Mouse (Mus musculus) cerebellum, adult 9-10 months (tissue): ENCODE measurements around the gene Ythdf2.

ENCODE experiments used
- DNase-seq: peaks from one replicate; pipeline ENCODE4 v3.0.0; 2022

Gene Ythdf2

DNA sequence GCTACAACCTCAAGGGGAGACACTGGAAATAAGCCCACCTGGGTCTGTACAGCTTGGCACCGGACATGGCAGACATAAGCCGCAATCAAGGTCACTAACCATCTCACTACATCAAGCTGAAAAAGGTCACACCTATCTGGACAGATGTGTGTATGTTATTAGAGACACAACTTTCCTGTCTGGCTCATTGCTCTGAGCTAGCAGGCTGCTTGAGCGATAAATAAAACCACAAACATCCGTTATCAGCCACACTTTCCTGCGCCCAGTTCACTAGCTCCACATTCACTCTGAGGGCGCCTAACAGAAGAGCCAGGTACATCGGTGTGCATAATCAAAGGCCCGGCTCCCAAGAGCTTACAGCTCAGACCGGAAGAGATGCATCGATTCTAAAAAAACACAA is 67.0 kb downstream of the Ythdf2 start:
- no peak for DNase-seq

DNA sequence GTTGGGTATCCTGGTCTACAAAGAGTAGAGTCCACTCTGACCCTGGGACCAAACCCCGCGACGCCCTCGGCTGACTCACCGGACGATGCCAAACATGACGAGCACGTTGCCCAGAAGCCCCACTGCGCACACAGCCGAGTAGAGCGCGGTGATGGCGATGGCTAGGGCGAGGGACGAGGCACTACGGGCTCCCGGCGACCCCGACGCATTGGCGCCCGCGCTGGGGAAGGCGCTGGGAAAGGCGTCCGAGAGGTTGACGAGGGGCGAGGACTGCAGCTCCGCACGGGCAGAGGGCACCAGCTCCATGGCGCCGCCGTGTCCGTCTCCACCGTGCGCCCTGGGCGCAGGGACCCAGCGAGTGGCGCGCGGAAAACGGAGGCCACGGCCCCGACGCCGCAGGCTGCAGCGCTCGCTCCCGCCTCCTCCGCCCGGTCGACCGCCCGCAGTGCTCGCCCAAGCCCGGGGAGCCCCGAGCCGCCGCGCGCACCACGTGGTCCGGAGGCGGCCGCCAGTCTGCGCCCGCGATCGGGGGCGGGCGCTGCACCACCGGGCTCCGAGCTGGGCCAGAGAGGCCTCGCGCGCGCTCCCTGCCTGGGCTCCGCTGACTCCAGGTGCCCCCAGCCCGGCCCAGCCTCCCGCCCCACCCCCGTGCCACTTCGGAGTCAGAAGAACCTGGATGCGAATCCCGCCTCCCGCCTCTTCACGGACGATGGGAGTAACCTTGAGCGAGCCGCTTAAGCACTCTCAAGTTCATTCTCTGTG is 67.8 kb downstream of the Ythdf2 start, which contains the start of gene Oprd1:
Oprd1 (minus strand) TSS at position 407 of the 762 bp plus-strand sequence.
- DNase-seq: no peak

DNA sequence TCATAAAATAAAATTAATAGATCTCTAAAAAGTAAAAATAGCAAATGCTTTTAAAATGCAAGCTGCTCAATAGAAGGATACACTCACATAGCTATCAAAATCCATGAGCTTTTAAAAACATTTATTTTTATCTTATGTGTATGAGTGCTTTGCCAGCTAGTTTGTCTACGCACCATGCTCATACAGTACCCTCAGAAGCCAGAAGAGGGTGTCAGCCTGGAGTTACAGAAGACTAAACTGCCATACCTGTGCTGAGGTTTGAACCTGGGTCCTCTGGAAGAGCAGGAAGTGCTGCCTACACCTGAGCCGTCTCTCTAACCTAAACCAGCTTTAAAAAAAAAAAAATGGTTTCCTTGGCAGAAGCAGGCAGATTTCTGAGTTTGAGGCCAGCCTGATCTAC is 73.5 kb downstream of the Ythdf2 start:
- no peak for DNase-seq

DNA sequence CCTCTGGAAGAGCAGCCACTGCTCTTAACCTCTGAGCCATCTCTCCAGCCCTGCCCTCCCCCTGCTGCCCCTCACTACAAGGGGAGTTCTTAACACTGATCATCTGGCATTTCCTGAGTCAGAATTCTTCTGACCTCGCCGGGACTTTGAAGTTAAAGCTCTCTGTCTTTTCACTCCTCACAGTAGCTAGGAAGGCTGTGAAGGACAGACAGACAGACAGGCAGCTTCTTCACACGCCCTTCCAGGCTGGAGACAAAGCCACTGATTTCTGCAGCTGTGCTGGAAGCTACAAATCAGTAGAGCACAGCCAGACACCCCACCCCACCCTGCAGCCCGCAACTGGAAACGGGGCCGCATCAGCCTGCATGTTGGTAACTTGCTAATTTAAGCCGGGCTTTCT is 75.1 kb downstream of the Ythdf2 start:
- DNase-seq: no peak
